Mouse (Mus musculus): ENCODE results near the gene Ccnq.

DNA sequence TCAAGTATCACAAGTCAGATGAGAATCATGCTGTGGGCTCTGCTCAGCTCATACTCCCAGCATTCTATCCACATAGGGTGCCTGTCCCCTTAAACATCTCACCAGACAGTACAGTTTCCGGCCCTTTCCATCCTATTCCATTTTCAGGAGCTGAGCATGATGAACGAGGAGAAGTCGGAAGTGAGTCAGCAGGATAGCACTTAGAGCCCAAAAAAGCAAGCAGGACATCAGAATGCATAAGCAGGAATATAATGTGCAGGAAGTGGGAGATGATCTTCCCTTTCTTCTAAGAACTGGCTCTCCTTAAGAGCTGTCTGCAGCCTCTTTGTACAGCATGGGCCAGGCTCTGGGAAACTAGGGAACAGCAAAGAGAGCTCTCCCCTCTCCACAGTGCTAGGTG lies 49.2 kb downstream of the Ccnq start:
- no peak for TF ChIP-seq CTCF (IDR thresholded peaks at IDR 0.05; ENCODE audit: borderline replicate concordance, control insufficient read depth, extremely low read depth, insufficient read depth, low read length, poor library complexity)
- TF ChIP-seq POLR2A (IDR thresholded peaks at IDR 0.05; ENCODE audit: control insufficient read depth, extremely low read depth, insufficient read depth, low read length, poor library complexity), result no peak
